Mouse (Mus musculus) ES-E14 (cell line): ENCODE data around the gene Cbx4.

Source experiments
- CHD2 ChIP-seq: IDR thresholded peaks from 2 replicates; pipeline ENCODE4 v1.6.1; 2014; ENCODE audit warnings: mild to moderate bottlenecking, low read depth, low read length, inconsistent platforms
- MAFK ChIP-seq: IDR thresholded peaks from 2 replicates; pipeline ENCODE4 v1.6.1; 2014; ENCODE audit warnings: mild to moderate bottlenecking, low read depth, low read length, inconsistent platforms; ENCODE audit not compliant: insufficient read depth
- ZC3H11A ChIP-seq: IDR thresholded peaks from 2 replicates; pipeline ENCODE4 v1.6.1; 2012; ENCODE audit warnings: low read depth, mild to moderate bottlenecking, inconsistent platforms, low read length, borderline replicate concordance
- ZNF384 ChIP-seq: IDR thresholded peaks from 2 replicates; pipeline ENCODE4 v1.6.1; 2012; ENCODE audit warnings: low read depth, low read length, inconsistent platforms

DNA sequence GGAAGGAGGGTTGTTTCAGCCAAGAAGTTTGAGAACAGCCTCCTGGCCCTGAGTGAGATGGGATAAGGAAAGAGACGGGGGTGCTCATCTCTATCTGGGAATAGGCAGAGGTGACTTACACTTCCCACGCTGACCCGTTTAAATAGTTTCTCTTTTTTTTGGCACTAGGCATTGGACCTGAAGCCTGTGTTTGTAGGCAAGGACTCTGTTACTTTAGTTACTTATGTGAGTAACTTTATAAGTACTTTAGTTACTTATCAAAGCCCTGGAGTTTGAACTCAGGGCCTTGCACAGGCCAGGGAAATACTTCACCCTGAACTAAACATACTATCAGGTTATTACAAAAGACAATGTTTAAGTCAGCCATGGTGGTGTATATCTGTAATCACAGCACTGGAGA lies 18.0 kb upstream of the Cbx4 start:
- TF ChIP-seq ZC3H11A (no peak), CHD2 (no peak), MAFK (no peak), ZNF384 (no peak)
